Mouse (Mus musculus) ZHBTc4 (cell line): ENCODE measurements around the gene U2af1l4.
A peak's percentile ranks its signal among the peaks of the same experiment; 100 is the strongest.

Source experiments
- DNase-seq: peaks from one replicate; pipeline ENCODE4 v3.0.0-alpha.2; 2011; ENCODE audit warnings: low read depth, low spot score

The U2af1l4 gene

GRCm38 (mm10) chr7:30552102-30553020 is 10.7 kb upstream of the U2af1l4 start, which contains the start of the genes Hspb6 and Proser3:
Hspb6 (plus strand) TSS chr7:30552178.
Proser3 (minus strand) TSS chr7:30552299.
- DNase-seq: peak; percentile 99

DNA sequence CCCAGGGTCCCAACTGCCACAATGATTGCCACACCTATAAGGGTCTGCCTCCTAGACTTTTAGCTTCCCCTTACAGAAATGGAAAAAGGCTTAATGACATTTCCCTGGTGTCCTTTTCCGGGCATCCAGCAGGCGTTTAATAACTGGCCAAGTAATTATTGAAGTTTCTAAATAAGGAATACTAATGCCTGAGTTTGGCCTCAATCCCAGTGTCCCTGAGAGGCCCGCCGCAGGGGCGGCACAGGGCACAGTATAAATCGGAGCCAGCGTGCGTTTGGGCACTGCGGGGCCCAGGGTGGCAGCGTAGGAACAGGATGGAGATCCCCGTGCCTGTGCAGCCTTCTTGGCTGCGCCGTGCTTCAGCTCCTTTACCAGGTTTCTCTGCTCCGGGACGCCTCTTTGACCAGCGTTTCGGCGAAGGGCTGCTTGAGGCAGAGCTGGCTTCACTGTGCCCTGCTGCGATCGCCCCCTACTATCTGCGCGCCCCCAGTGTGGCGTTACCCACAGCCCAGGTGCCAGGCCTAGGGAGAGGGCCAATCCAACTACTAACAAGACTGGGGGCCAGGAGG is 10.0 kb upstream of the U2af1l4 start:
- no peak for DNase-seq

DNA sequence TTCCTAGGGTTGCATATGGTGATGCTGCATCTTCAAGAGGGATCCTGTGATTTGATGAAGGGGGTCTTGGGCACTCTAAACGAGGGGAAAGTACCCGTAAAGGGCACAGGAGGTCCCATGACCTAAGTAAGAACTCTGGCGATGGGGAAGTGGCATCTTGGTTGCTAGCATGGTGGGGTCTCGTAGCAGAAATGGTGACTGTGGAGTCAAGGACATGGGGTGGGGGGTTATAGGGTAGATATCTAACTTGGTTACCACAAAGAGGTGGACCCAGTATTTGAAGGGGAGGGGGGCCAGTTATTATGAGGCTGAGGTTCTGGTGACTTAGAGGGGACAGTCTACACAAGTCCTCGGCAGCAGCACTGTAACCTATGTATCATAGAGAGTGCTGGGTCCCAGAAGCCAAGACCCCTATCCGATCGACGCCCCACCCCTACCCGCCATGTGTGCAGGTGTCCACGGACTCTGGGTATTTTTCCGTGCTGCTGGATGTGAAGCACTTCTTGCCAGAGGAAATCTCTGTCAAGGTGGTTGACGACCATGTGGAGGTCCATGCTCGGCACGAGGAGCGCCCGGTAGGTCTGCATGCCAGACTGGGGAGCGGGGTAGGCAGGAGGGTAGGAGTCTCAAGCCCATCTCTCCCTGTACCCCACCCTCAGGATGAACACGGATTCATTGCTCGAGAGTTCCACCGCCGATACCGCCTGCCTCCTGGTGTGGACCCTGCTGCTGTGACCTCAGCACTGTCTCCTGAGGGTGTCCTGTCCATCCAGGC is 9.1 kb upstream of the U2af1l4 start:
- DNase-seq: no peak

- DNase-seq: no peak
These were observed 6.1 kb upstream of the U2af1l4 start for GRCm38 (mm10) chr7:30556894-30557536.

DNA sequence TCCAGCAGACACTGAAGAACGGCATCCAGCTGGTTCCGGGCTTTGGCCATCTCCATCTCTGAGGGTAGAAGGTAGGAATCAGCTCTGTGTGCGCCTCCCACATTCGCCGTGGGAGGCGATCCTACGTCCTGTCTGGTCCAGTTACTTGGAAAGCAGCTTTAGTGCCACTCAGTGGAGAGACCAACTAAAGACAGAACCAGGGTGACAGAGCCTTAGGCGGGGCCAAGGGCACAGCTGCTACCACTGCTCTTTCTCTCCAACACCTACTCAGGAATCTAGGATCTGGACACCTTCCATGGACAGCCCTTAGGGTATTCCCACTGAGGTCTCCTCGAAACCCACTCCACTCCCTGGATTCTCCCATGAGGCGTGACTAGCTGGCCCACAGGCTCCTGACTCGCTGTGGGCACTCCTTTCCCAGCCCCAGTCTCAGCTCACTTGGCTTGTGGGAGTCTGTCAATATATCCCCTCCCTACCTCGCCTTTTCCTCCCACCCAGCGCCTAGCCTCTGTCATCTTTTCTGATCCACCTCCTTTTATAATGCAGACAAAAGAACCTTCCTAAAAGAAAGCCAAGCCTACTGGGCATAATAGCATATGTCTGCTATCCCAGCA is 5.1 kb upstream of the U2af1l4 start:
- DNase-seq: peak; percentile 56

GRCm38 (mm10) chr7:30558656-30559442 is 4.3 kb upstream of the U2af1l4 start:
- DNase-seq: no peak

GRCm38 (mm10) chr7:30559443-30559954 is 3.6 kb upstream of the U2af1l4 start, which contains the start of gene Lin37:
Lin37 (minus strand) TSS chr7:30559838.
- DNase-seq: peak; percentile 99

DNA sequence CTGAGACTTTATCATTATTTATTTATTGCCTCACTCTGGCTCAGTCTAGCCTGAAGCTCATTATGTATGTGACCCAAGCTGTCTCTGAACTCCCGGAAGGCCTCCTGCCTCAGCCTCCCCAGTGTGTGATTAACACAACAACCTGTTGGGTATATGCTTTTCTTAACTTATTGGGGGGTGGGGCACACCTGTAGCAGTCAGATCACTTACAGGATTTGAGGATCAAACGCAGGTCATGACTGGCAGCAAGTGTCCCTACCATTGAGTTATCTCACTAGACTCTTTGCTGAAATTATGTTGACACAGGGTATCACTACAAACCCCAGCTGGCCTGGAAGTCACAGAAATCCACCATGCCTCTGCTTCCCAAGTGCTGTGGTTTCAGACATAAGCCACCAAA is 2.8 kb upstream of the U2af1l4 start:
- DNase-seq: no peak

DNA sequence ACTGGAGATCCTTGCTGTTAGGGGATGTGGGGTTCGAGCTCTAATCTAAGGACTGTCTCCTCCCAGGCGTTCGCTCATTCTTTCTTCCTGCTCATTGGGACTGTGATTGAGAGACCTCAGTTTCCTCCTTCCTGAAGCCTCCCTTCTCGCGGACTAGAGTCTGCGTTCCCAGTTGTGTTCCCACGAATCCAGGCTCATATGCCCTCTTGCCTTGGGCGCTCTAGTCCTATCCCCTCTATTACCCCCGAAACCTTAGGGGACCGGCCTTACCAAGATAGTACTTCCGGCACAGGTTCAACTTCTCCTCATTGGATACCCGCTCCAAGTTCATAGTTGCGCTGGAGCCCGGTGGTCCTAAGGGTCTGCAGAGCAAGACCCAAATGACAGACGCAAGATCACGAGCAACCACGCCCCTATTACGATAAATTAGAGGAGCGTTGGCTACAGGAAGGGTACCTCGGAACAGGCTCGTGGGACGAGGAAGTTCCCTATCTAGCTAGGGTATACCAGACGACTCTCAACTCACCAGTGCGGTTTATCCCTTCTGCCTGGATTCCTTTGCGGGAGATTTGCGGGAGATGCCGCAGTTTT is 480 bp upstream of the U2af1l4 start:
- DNase-seq: no peak

- peak; percentile 46 for DNase-seq
These were observed 792 bp downstream of the U2af1l4 start for GRCm38 (mm10) chr7:30563906-30564280.

GRCm38 (mm10) chr7:30564970-30565571 is 2.0 kb downstream of the U2af1l4 start, which contains the start of gene Igflr1:
Igflr1 (plus strand) TSS chr7:30565427.
- no peak for DNase-seq

DNA sequence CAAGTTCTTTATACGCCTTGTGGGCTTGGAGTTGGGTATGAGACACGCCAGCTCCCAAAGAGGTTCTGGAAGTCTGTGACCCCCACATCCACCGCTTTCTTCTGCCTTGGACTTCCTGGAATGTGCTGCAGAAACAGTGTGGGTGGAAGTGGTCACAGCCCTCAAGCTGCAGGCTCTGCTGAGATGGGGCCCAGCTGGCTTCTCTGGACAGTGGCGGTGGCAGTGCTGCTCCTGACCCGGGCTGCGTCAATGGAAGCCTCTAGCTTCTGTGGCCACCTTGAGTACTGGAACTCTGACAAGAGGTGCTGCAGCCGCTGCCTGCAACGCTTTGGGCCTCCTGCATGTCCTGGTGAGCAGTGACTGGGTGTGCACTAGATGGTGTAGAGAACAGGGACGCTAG is 2.9 kb downstream of the U2af1l4 start:
- DNase-seq: no peak

GRCm38 (mm10) chr7:30567555-30567954 is 4.5 kb downstream of the U2af1l4 start:
- no peak for DNase-seq

- DNase-seq: no peak
These were observed 9.3 kb downstream of the U2af1l4 start for GRCm38 (mm10) chr7:30572389-30572788.

- no peak for DNase-seq
These were observed 9.9 kb downstream of the U2af1l4 start for GRCm38 (mm10) chr7:30572969-30573368.

DNA sequence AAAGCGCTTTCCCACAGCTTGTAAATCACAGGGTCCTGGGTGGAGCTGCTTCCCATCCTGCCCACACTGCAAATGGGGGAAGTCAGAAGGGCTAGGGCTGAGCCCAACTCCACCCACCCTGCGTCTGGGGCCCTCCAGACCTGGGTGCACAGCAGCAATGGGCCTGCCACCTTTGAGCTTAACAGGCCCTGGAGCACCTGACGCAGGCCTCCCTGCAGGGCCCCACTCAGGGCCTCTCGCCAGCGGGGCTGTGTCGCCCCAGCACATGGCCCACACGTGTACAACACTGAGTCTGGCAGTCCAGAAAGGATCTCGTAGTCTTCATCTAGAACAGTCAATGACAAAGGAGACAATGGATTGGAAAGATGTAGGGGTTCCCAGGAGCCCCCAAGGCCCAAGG is 16.8 kb downstream of the U2af1l4 start:
- no peak for DNase-seq

- no peak for DNase-seq
These were observed 18.4 kb downstream of the U2af1l4 start for GRCm38 (mm10) chr7:30581547-30581946.

GRCm38 (mm10) chr7:30584339-30584738 is 21.2 kb downstream of the U2af1l4 start:
- no peak for DNase-seq

GRCm38 (mm10) chr7:30585170-30585569 is 22.1 kb downstream of the U2af1l4 start:
- no peak for DNase-seq
